Mouse (Mus musculus): Measurements from ENCODE around the gene Fat1.

DNA sequence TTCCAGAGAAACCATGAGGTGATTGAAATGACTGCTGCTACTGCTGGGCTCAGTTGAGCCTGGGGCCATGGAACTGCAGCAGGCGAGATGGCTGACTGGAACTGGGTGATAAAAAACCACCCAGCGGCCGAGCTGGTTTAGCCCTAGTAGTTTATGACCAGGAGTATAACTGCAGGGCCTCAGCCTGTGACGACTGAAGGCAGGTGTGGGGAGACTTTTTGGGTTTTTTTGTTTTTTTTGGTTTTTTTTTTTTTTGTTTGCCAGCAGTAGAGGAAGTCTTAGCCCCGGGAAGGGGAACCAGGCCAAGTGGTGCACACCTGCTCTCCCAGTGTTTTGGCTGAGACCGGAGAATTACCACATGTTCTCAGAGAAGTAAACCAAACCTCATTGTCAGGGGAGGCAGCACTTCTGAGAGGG is 92.8 kb downstream of the Fat1 start:
- TF ChIP-seq CTCF (IDR thresholded peaks at IDR 0.05) (no peak), EP300 (IDR thresholded peaks at IDR 0.05; ENCODE audit: insufficient read depth, low read depth, low read length) (no peak), POLR2A (IDR thresholded peaks at IDR 0.05; ENCODE audit: insufficient read depth, low read depth, low read length) (no peak)
